ENCODE assay signal across 7 mouse cellular contexts in genomic region chr13:51844118-51844517, GRCm38 (mm10).
"Had no signal": no experiment of that assay in that cellular context is flagged by ENCODE, and none has a peak within 500 bp of the region (broad histone marks: within the 10 kb centered on the region; RNA-seq: fewer than 3 reads in every experiment).

No protein-coding gene starts in this region.

- H3K27ac ChIP-seq: layer of hippocampus, adult 2 months; limb, embryonic 12.5 days; liver, embryonic 14.5 days; macrophage; midbrain, embryonic 15.5 days; neural tube, embryonic 13.5 days had no signal

- H3K9ac ChIP-seq: limb, embryonic 12.5 days; liver, embryonic 14.5 days; midbrain, embryonic 15.5 days; neural tube, embryonic 13.5 days had no signal

- H3K36me3 ChIP-seq: limb, embryonic 12.5 days; midbrain, embryonic 15.5 days; neural tube, embryonic 13.5 days had no signal

- H3K4me2 ChIP-seq: limb, embryonic 12.5 days; midbrain, embryonic 15.5 days; neural tube, embryonic 13.5 days had no signal

- ATAC-seq: intestine, postnatal 0 days; midbrain, embryonic 15.5 days had no signal

- H3K9me3 ChIP-seq: limb, embryonic 12.5 days; midbrain, embryonic 15.5 days; neural tube, embryonic 13.5 days had no signal

- H3K4me3 ChIP-seq: layer of hippocampus, adult 2 months; limb, embryonic 12.5 days; midbrain, embryonic 15.5 days; neural tube, embryonic 13.5 days had no signal
